Mouse (Mus musculus) liver, postnatal 0 days (tissue): Measurements from ENCODE around the gene Klhl24.

ENCODE experiments used
- CTCF ChIP-seq: sonication (generic); IDR thresholded peaks from 2 replicates; pipeline ENCODE4 v1.5.1; 2016; ENCODE audit warnings: antibody characterized with exemption, low read depth
- EP300 ChIP-seq: IDR thresholded peaks from 2 replicates; pipeline ENCODE4 v1.6.1; 2016; ENCODE audit warnings: antibody characterized with exemption, low read depth, mild to moderate bottlenecking

GRCm38 (mm10) chr16:20097711-20098374 is 501 bp downstream of the Klhl24 start:
- TF ChIP-seq CTCF (no peak), EP300 (peak; percentile 66; the same call in 1 of the 2 replicates)
